Mouse (Mus musculus) MEL (cell line): ENCODE measurements around the gene 2610002M06Rik. TPM values are rescaled to one million over a fixed set of nuclear protein-coding genes. Genes with fewer than 3 reads are reported as not detected.

Experiments
- DNase-seq: peaks from one replicate; pipeline ENCODE4 v3.0.0; 2011; ENCODE audit warnings: low read depth, low spot score
- H3K27ac ChIP-seq: 2 replicates; pipeline ENCODE4 v1.5.1; 2012; ENCODE audit warnings: low read depth, mild to moderate bottlenecking, control low read depth, low read length, moderate library complexity; ENCODE audit not compliant: control insufficient read depth
- H3K27me3 ChIP-seq, 2 experiments: fragments of 150-350 bp in 1 of 2; sonication (generic) in 1 of 2; 2 replicates each; pipeline ENCODE4 v1.6.1; 2012; ENCODE audit warnings: low read length in 2 of 2, mild to moderate bottlenecking in 2 of 2, improper control_type of control experiment in 1 of 2, moderate library complexity in 1 of 2; ENCODE audit not compliant: insufficient read depth in 2 of 2, control insufficient read depth in 1 of 2
- H3K36me3 ChIP-seq, 2 experiments: 2 replicates each; pipeline ENCODE4 v1.6.1; 2012 to 2014; ENCODE audit warnings: low read length in 2 of 2, improper control_type of control experiment in 1 of 2, inconsistent platforms in 1 of 2, mild to moderate bottlenecking in 1 of 2; ENCODE audit not compliant: insufficient read depth in 2 of 2, control insufficient read depth in 1 of 2
- H3K4me1 ChIP-seq, 2 experiments: fragments of 150-350 bp in 1 of 2; sonication (generic) in 1 of 2; 2 replicates each; pipeline ENCODE4 v1.6.1; 2012; ENCODE audit warnings: low read length in 2 of 2, improper control_type of control experiment in 1 of 2, mild to moderate bottlenecking in 1 of 2; ENCODE audit not compliant: insufficient read depth in 2 of 2, control insufficient read depth in 1 of 2
- H3K4me3 ChIP-seq, 2 experiments: fragments of 150-350 bp in 1 of 2; sonication (generic) in 1 of 2; 2 replicates each; pipeline ENCODE4 v1.5.1; 2012; ENCODE audit warnings: low read depth in 2 of 2, low read length in 2 of 2, mild to moderate bottlenecking in 2 of 2, moderate library complexity in 2 of 2, control low read depth in 1 of 2, improper control_type of control experiment in 1 of 2; ENCODE audit not compliant: control insufficient read depth in 1 of 2, insufficient read depth in 1 of 2
- H3K79me2 ChIP-seq: 2 replicates; pipeline ENCODE4 v1.6.1; 2012; ENCODE audit warnings: mild to moderate bottlenecking, low read length, moderate library complexity; ENCODE audit not compliant: control insufficient read depth, poor library complexity, insufficient read depth
- H3K9ac ChIP-seq: 2 replicates; pipeline ENCODE4 v1.6.1; 2012; ENCODE audit warnings: low read depth, mild to moderate bottlenecking, control low read depth, low read length, moderate library complexity; ENCODE audit not compliant: control insufficient read depth, poor library complexity, severe bottlenecking
- H3K9me3 ChIP-seq: fragments of 150-350 bp; sonication (generic); replicated peaks from 2 replicates; pipeline ENCODE4 v1.6.1; 2012; ENCODE audit warnings: mild to moderate bottlenecking, low read length, improper control_type of control experiment, moderate library complexity; ENCODE audit not compliant: insufficient read depth
- BHLHE40 ChIP-seq: IDR thresholded peaks from 2 replicates; pipeline ENCODE4 v1.6.1; 2012; ENCODE audit warnings: low read depth, mild to moderate bottlenecking, inconsistent platforms, low read length, improper control_type of control experiment, borderline replicate concordance
- CTCF ChIP-seq, 3 experiments: IDR thresholded peaks in 2 of 3; conservative IDR thresholded peaks in 1 of 3; 2 replicates each; pipeline ENCODE4 v1.5.1; 2011 to 2012; ENCODE audit warnings: low read length in 3 of 3, low read depth in 2 of 3, mild to moderate bottlenecking in 2 of 3, improper control_type of control experiment in 1 of 3, inconsistent platforms in 1 of 3, mixed read lengths in 1 of 3, moderate library complexity in 1 of 3; ENCODE audit not compliant: control insufficient read depth in 1 of 3, insufficient read depth in 1 of 3, poor library complexity in 1 of 3, severe bottlenecking in 1 of 3
- E2F4 ChIP-seq: IDR thresholded peaks from 2 replicates; pipeline ENCODE4 v1.6.1; 2011; ENCODE audit warnings: low read depth, low read length, improper control_type of control experiment, borderline replicate concordance
- ELF1 ChIP-seq: IDR thresholded peaks from 2 replicates; pipeline ENCODE4 v1.6.1; 2014; ENCODE audit warnings: low read depth, mild to moderate bottlenecking, inconsistent platforms, low read length, improper control_type of control experiment, moderate library complexity
- EP300 ChIP-seq, 2 experiments: IDR thresholded peaks; 2 replicates each; pipeline ENCODE4 v1.6.1; 2011; ENCODE audit warnings: improper control_type of control experiment in 2 of 2, low read length in 2 of 2, low read depth in 1 of 2, mild to moderate bottlenecking in 1 of 2
- GATA1 ChIP-seq: IDR thresholded peaks from 2 replicates; pipeline ENCODE4 v1.6.1; 2011; ENCODE audit warnings: low read depth, low read length, improper control_type of control experiment
- KAT2A ChIP-seq: conservative IDR thresholded peaks from 2 replicates; pipeline ENCODE4 v1.6.1; 2012; ENCODE audit warnings: low read depth, low read length, improper control_type of control experiment, inconsistent platforms
- MAFK ChIP-seq: IDR thresholded peaks from 2 replicates; pipeline ENCODE4 v1.6.1; 2011; ENCODE audit warnings: low read depth, mild to moderate bottlenecking, low read length, improper control_type of control experiment, borderline replicate concordance
- MAX ChIP-seq: IDR thresholded peaks from 2 replicates; pipeline ENCODE4 v1.6.1; 2011; ENCODE audit warnings: low read length, improper control_type of control experiment
- MEF2A ChIP-seq: IDR thresholded peaks from 2 replicates; pipeline ENCODE4 v1.6.1; 2014; ENCODE audit warnings: low read depth, mild to moderate bottlenecking, inconsistent platforms, low read length, improper control_type of control experiment; ENCODE audit not compliant: poor library complexity, insufficient replicate concordance, severe bottlenecking; ENCODE audit errors: extremely low read depth
- MXI1 ChIP-seq: IDR thresholded peaks from 2 replicates; pipeline ENCODE4 v1.6.1; 2011; ENCODE audit warnings: mild to moderate bottlenecking, low read depth, low read length, improper control_type of control experiment
- MYB ChIP-seq: IDR thresholded peaks from 2 replicates; pipeline ENCODE4 v1.6.1; 2011; ENCODE audit warnings: mild to moderate bottlenecking, low read depth, low read length, improper control_type of control experiment
- MYC ChIP-seq: IDR thresholded peaks from 2 replicates; pipeline ENCODE4 v1.6.1; 2011; ENCODE audit warnings: low read depth, mild to moderate bottlenecking, low read length, improper control_type of control experiment, moderate library complexity
- POLR2A ChIP-seq, 2 experiments: IDR thresholded peaks; 2 replicates each; pipeline ENCODE4 v1.6.1; 2011 to 2012; ENCODE audit warnings: low read length in 2 of 2, mild to moderate bottlenecking in 2 of 2, control low read depth in 1 of 2, improper control_type of control experiment in 1 of 2, low read depth in 1 of 2, moderate library complexity in 1 of 2; ENCODE audit not compliant: control insufficient read depth in 1 of 2, insufficient read depth in 1 of 2, poor library complexity in 1 of 2
- POLR2AphosphoS5 ChIP-seq: IDR thresholded peaks from 2 replicates; pipeline ENCODE4 v1.6.1; 2012; ENCODE audit warnings: low read depth, borderline replicate concordance, mild to moderate bottlenecking, inconsistent platforms, low read length, moderate library complexity, mixed read lengths
- RCOR1 ChIP-seq: IDR thresholded peaks from 2 replicates; pipeline ENCODE4 v1.6.1; 2012; ENCODE audit warnings: low read depth, mild to moderate bottlenecking, inconsistent platforms, low read length, improper control_type of control experiment
- SMC3 ChIP-seq: IDR thresholded peaks from 2 replicates; pipeline ENCODE4 v1.6.1; 2011; ENCODE audit warnings: low read depth, low read length, improper control_type of control experiment
- TAL1 ChIP-seq: IDR thresholded peaks from 2 replicates; pipeline ENCODE4 v1.6.1; 2012; ENCODE audit warnings: mild to moderate bottlenecking, inconsistent platforms, low read length, moderate library complexity, mixed read lengths
- TBP ChIP-seq: IDR thresholded peaks from 2 replicates; pipeline ENCODE4 v1.8.0; 2011; ENCODE audit warnings: low read depth, low read length, improper control_type of control experiment
- TCF12 ChIP-seq: IDR thresholded peaks from 2 replicates; pipeline ENCODE4 v1.6.1; 2014; ENCODE audit warnings: low read depth, mild to moderate bottlenecking, inconsistent platforms, low read length, improper control_type of control experiment, moderate library complexity
- UBTF ChIP-seq: IDR thresholded peaks from 2 replicates; pipeline ENCODE4 v1.6.1; 2012; ENCODE audit warnings: low read depth, mild to moderate bottlenecking, inconsistent platforms, low read length, improper control_type of control experiment, moderate library complexity, borderline replicate concordance; ENCODE audit not compliant: insufficient read depth
- USF1 ChIP-seq: IDR thresholded peaks from 2 replicates; pipeline ENCODE4 v1.6.1; 2014; ENCODE audit warnings: low read depth, mild to moderate bottlenecking, inconsistent platforms, low read length, improper control_type of control experiment, moderate library complexity
- USF2 ChIP-seq, 2 experiments: IDR thresholded peaks; 2 replicates each; pipeline ENCODE4 v1.6.1; 2011 to 2012; ENCODE audit warnings: improper control_type of control experiment in 2 of 2, low read length in 2 of 2, borderline replicate concordance in 1 of 2, inconsistent platforms in 1 of 2, low read depth in 1 of 2, mild to moderate bottlenecking in 1 of 2; ENCODE audit not compliant: insufficient read depth in 1 of 2
- ZKSCAN1 ChIP-seq: IDR thresholded peaks from 2 replicates; pipeline ENCODE4 v1.6.1; 2012; ENCODE audit warnings: low read depth, mild to moderate bottlenecking, inconsistent platforms, low read length, improper control_type of control experiment, moderate library complexity
- ZMIZ1 ChIP-seq: IDR thresholded peaks from 2 replicates; pipeline ENCODE4 v1.6.1; 2012; ENCODE audit warnings: low read depth, mild to moderate bottlenecking, inconsistent platforms, low read length, improper control_type of control experiment, moderate library complexity
- ZNF384 ChIP-seq: IDR thresholded peaks from 2 replicates; pipeline ENCODE4 v1.6.1; 2012; ENCODE audit warnings: low read depth, mild to moderate bottlenecking, inconsistent platforms, low read length, improper control_type of control experiment
- polyA plus RNA-seq, 2 experiments: library from polyadenylated mRNA; stranded (reverse) in 1 of 2; unstranded in 1 of 2; fragments of >175 nt in 1 of 2; fragments of >200 nt in 1 of 2; gene quantifications; 2 replicates each; pipeline versions ENCODE4 v1.2.1 to v1.2.4; 2012; ENCODE audit warnings: low replicate concordance in 2 of 2, low read depth in 1 of 2; ENCODE audit not compliant: insufficient read length in 2 of 2, insufficient read depth in 1 of 2, missing spikeins in 1 of 2
- total RNA-seq: library from RNA; depleted of rRNA; stranded (reverse); fragments of 300-350 nt; gene quantifications from 2 replicates; pipeline ENCODE4 v1.2.3, GENCODE M21; 2012

The 2610002M06Rik gene
- total and polyA plus RNA-seq, 3 experiments: 24.6 to 49.5 (median 34.4) TPM

- TF ChIP-seq MAFK (no peak), EP300 (IDR thresholded peaks at IDR 0.05; ENCODE audit: low read depth in 1 of 2, low read length in 2 of 2) (peak; percentile 52 to 57; a peak in 3 of 4 replicates), ELF1 (no peak), POLR2A (IDR thresholded peaks at IDR 0.05; ENCODE audit: control insufficient read depth in 1 of 2, insufficient read depth in 1 of 2, low read depth in 1 of 2, low read length in 2 of 2, poor library complexity in 1 of 2) (no peak)
Observed at GRCm38 (mm10) chrX:107795785-107796184, 20.3 kb downstream of the 2610002M06Rik start (continued).

- peaks cover 9 to 26% of the 10 kb centered on the region in 2 experiments for H3K4me1 ChIP-seq
- H3K36me3 ChIP-seq: peaks cover 27 to 43% of the 10 kb centered on the region in 2 experiments
- H3K27ac ChIP-seq: no peak within 1 kb of the TSS
- H3K4me3 ChIP-seq: no peak within 1 kb of the TSS
- no peaks in the 10 kb centered on the region for H3K27me3 ChIP-seq
- TF ChIP-seq USF1 (no peak), MYC (no peak), BHLHE40 (no peak), E2F4 (no peak), TAL1 (no peak), MAX (no peak)
- no peaks in the 10 kb centered on the region for H3K79me2 ChIP-seq
- no peak within 1 kb of the TSS for H3K9ac ChIP-seq
- DNase-seq: no peak
- no peaks in the 10 kb centered on the region for H3K9me3 ChIP-seq
Observed at GRCm38 (mm10) chrX:107792290-107792689, 23.8 kb downstream of the 2610002M06Rik start, which contains the start of gene Tent5d. TSS of gene Tent5d (plus strand) at chrX:107792590.

GRCm38 (mm10) chrX:107790750-107791493, 25.2 kb downstream of the 2610002M06Rik start:
- H3K9ac ChIP-seq: no peak overlapping the region
- peaks cover 17 to 49% of the 10 kb centered on the region in 2 experiments for H3K36me3 ChIP-seq
- no peaks in the 10 kb centered on the region for H3K27me3 ChIP-seq
- no peaks in the 10 kb centered on the region for H3K79me2 ChIP-seq
- DNase-seq: peak; percentile 63
- H3K27ac ChIP-seq: no peak overlapping the region
- H3K4me3 ChIP-seq: no peak overlapping the region
- H3K4me1 ChIP-seq: peaks cover 4 to 15% of the 10 kb centered on the region in 2 experiments; a peak in 3 of 4 replicates
- no peaks in the 10 kb centered on the region for H3K9me3 ChIP-seq
- no peak for TF ChIP-seq E2F4
- peak; percentile 71; the same call in 1 of the 2 replicates for TF ChIP-seq TCF12
- TF ChIP-seq ELF1: no peak
- TF ChIP-seq MAX: no peak
- TF ChIP-seq GATA1: peak; percentile 68; the same call in 1 of the 2 replicates
- no peak for TF ChIP-seq MEF2A
- TF ChIP-seq SMC3: peak; percentile 56
- no peak for TF ChIP-seq ZMIZ1
- no peak for TF ChIP-seq MYC
- no peak; the same call in 1 of the 2 replicates for TF ChIP-seq RCOR1
- no peak for TF ChIP-seq MXI1
- no peak for TF ChIP-seq UBTF
- peak; percentile 89 for TF ChIP-seq ZNF384
- TF ChIP-seq CTCF (IDR thresholded peaks at IDR 0.05 in 2 of 3, conservative IDR thresholded peaks at IDR 0.05 in 1 of 3; ENCODE audit: control insufficient read depth in 1 of 3, insufficient read depth in 1 of 3, low read depth in 2 of 3, low read length in 3 of 3, poor library complexity in 1 of 3, severe bottlenecking in 1 of 3): peak; percentile 3 to 57 (median 40); a peak in 4 of 6 replicates
- TF ChIP-seq ZKSCAN1: 0 out of 2 replicates have a peak, but pooled peaks have one; percentile 11
- TF ChIP-seq USF2 (IDR thresholded peaks at IDR 0.05; ENCODE audit: borderline replicate concordance in 1 of 2, insufficient read depth in 1 of 2, low read depth in 1 of 2, low read length in 2 of 2): no peak
- no peak for TF ChIP-seq POLR2AphosphoS5
- TF ChIP-seq POLR2A (IDR thresholded peaks at IDR 0.05; ENCODE audit: control insufficient read depth in 1 of 2, insufficient read depth in 1 of 2, low read depth in 1 of 2, low read length in 2 of 2, poor library complexity in 1 of 2): no peak
- TF ChIP-seq MAFK: no peak
- TF ChIP-seq KAT2A: no peak
- no peak for TF ChIP-seq MYB
- TF ChIP-seq TBP: no peak
- TF ChIP-seq EP300 (IDR thresholded peaks at IDR 0.05; ENCODE audit: low read depth in 1 of 2, low read length in 2 of 2): peak; percentile 69 to 78; a peak in 3 of 4 replicates
